Mouse (Mus musculus) spleen, postnatal 14 days (tissue): ENCODE results near the gene AW549877.

Source experiments
- DNase-seq, 2 experiments: peaks; one replicate each; pipeline ENCODE4 v3.0.0; 2021 to 2022; ENCODE audit warnings: low spot score in 2 of 2

Gene AW549877

GRCm38 (mm10) chr15:3995448-3996266 lies at the start of gene AW549877:
TSS of gene AW549877 (minus strand) at chr15:3995744.
- peak; percentile 95 to 97 for DNase-seq

- DNase-seq = peak in 1 of 2 experiments; percentile 4
Measured at GRCm38 (mm10) chr15:4043032-4043471, 47.5 kb upstream of the AW549877 start.

GRCm38 (mm10) chr15:4042423-4042822 lies 46.9 kb upstream of the AW549877 start:
- DNase-seq = no peak

GRCm38 (mm10) chr15:4033168-4034004 lies 37.8 kb upstream of the AW549877 start:
- DNase-seq = no peak

GRCm38 (mm10) chr15:4028960-4029359 lies 33.4 kb upstream of the AW549877 start:
- DNase-seq = no peak

- no peak for DNase-seq
Measured at GRCm38 (mm10) chr15:4028411-4028700, 32.8 kb upstream of the AW549877 start.

- DNase-seq = no peak
Measured at GRCm38 (mm10) chr15:4027671-4028410, 32.3 kb upstream of the AW549877 start.

GRCm38 (mm10) chr15:4026831-4027584 lies 31.5 kb upstream of the AW549877 start:
- DNase-seq = peak; percentile 57 to 59

- DNase-seq = peak; percentile 56 to 60
Measured at GRCm38 (mm10) chr15:4026231-4026773, 30.8 kb upstream of the AW549877 start, which contains the start of gene Oxct1. TSS of gene Oxct1 (plus strand) at chr15:4026383.

GRCm38 (mm10) chr15:4025508-4025904 lies 30.0 kb upstream of the AW549877 start:
- DNase-seq = no peak

- DNase-seq = no peak
Measured at GRCm38 (mm10) chr15:4024726-4025507, 29.4 kb upstream of the AW549877 start.

GRCm38 (mm10) chr15:4023747-4024146 lies 28.2 kb upstream of the AW549877 start:
- no peak for DNase-seq

- DNase-seq = no peak
Measured at GRCm38 (mm10) chr15:4020711-4021110, 25.2 kb upstream of the AW549877 start.

GRCm38 (mm10) chr15:4013873-4014272 lies 18.3 kb upstream of the AW549877 start:
- DNase-seq = no peak

- DNase-seq = no peak
Measured at GRCm38 (mm10) chr15:4000536-4000935, 5.0 kb upstream of the AW549877 start.

GRCm38 (mm10) chr15:3999144-3999543 lies 3.6 kb upstream of the AW549877 start:
- DNase-seq = no peak

GRCm38 (mm10) chr15:3996267-3997010 lies 895 bp upstream of the AW549877 start:
- DNase-seq = no peak

- DNase-seq = no peak
Measured at GRCm38 (mm10) chr15:3994852-3995447, 594 bp downstream of the AW549877 start.

GRCm38 (mm10) chr15:3987981-3988380 lies 7.6 kb downstream of the AW549877 start:
- DNase-seq = peak in 1 of 2 experiments; percentile 38
